Mouse (Mus musculus) lung, embryonic 15.5 days (tissue): Measurements from ENCODE around the gene Gstp3. TPM values are rescaled to one million over a fixed set of nuclear protein-coding genes. Genes with fewer than 3 reads are reported as not detected.
"Not testable (repeated sequence)": the region's sequence is repeated elsewhere in the genome, so short reads cannot be mapped to it uniquely, and the experiment has no call there.

Source experiments
- ATAC-seq: fragments of 200-750 bp; cut with Nextera tagmentation; 2 replicates; pipeline ENCODE4 v1.8.0; 2017; ENCODE audit warnings: moderate number of reproducible peaks, borderline replicate concordance; ENCODE audit not compliant: low FRiP score, low TSS enrichment; ENCODE audit errors: extremely low read depth
- H3K27ac ChIP-seq: fragments of 300-500 bp; sonication (generic); 2 replicates; pipeline ENCODE4 v1.5.1; 2015; ENCODE audit warnings: moderate library complexity, mild to moderate bottlenecking, inconsistent platforms
- H3K27me3 ChIP-seq: fragments of 300-500 bp; sonication (generic); 2 replicates; pipeline ENCODE4 v1.6.1; 2015; ENCODE audit warnings: inconsistent platforms
- H3K36me3 ChIP-seq: fragments of 300-500 bp; sonication (generic); 2 replicates; pipeline ENCODE4 v1.6.1; 2015; ENCODE audit warnings: inconsistent platforms
- H3K4me1 ChIP-seq: fragments of 300-500 bp; sonication (generic); 2 replicates; pipeline ENCODE4 v1.6.1; 2015; ENCODE audit warnings: inconsistent platforms
- H3K4me2 ChIP-seq: fragments of 300-500 bp; sonication (generic); 2 replicates; pipeline ENCODE4 v1.6.1; 2015; ENCODE audit warnings: inconsistent platforms, mild to moderate bottlenecking, moderate library complexity
- H3K4me3 ChIP-seq: fragments of 300-500 bp; sonication (generic); 2 replicates; pipeline ENCODE4 v1.5.1; 2015; ENCODE audit warnings: mild to moderate bottlenecking, inconsistent platforms
- H3K9ac ChIP-seq: fragments of 300-500 bp; sonication (generic); 2 replicates; pipeline ENCODE4 v1.6.1; 2015; ENCODE audit warnings: inconsistent platforms
- H3K9me3 ChIP-seq: fragments of 300-500 bp; sonication (generic); 2 replicates; pipeline ENCODE4 v1.6.1; 2016; ENCODE audit warnings: inconsistent platforms
- WGBS: fragments of 180-500 bp; shearing (Covaris S2); methylation state at CpG from one replicate; pipeline ENCODE4 v1.1.7; 2015; 5-methylcytosine and 5-hydroxymethylcytosine counted together
- polyA plus RNA-seq: library from polyadenylated mRNA; unstranded; fragments of >200 nt; fragmentation: Nextera tagmentation; extraction: Ambion mirVana; gene quantifications from 2 replicates; pipeline ENCODE4 v1.2.1, GENCODE M21; 2015

Gene Gstp3
- polyA plus RNA-seq, 1 experiment from 2014 or later, result 0.22 TPM

GRCm38 (mm10) chr19:4049069-4049468, 10.3 kb downstream of the Gstp3 start:
- H3K4me3 ChIP-seq, H3K4me2 ChIP-seq, H3K4me1 ChIP-seq, H3K36me3 ChIP-seq, ATAC-seq, H3K9me3 ChIP-seq, H3K27me3 ChIP-seq, H3K27ac ChIP-seq, H3K9ac ChIP-seq: not testable (repeated sequence)
- 73% methylated on average over 5 of the region's 5 CpGs for WGBS

GRCm38 (mm10) chr19:4047859-4048258, 11.5 kb downstream of the Gstp3 start:
- no peak for ATAC-seq
- Histone ChIP-seq H3K27ac (no peak overlapping the region), H3K4me1 (peaks cover 10% of the 10 kb centered on the region), H3K36me3 (no peaks in the 10 kb centered on the region), H3K4me2 (no peak overlapping the region), H3K27me3 (no peaks in the 10 kb centered on the region), H3K4me3 (no peak overlapping the region), H3K9me3 (no peaks in the 10 kb centered on the region), H3K9ac (no peak overlapping the region)
- WGBS, result 13% methylated on average over 4 of the region's 4 CpGs

GRCm38 (mm10) chr19:4046866-4047254, 12.5 kb downstream of the Gstp3 start:
- H3K4me1 ChIP-seq, result peaks cover 10% of the 10 kb centered on the region
- H3K9ac ChIP-seq, result no peak overlapping the region
- ATAC-seq, result no peak

GRCm38 (mm10) chr19:4045966-4046865, 13.2 kb downstream of the Gstp3 start, which contains the start of gene Gstp2:
Gene Gstp2 (minus strand): TSS chr19:4046023.
- H3K4me1 ChIP-seq, result peaks cover 10% of the 10 kb centered on the region
- no peak within 1 kb of the TSS for H3K4me3 ChIP-seq
- no peak within 1 kb of the TSS for H3K9ac ChIP-seq
- 23% methylated on average over 16 of the region's 16 CpGs for WGBS
- H3K36me3 ChIP-seq, result no peaks in the 10 kb centered on the region
- peak within 1 kb of the TSS; percentile 43 for H3K4me2 ChIP-seq
- ATAC-seq, result peak; percentile 53; the same call in 1 of the 2 replicates
- no peaks in the 10 kb centered on the region for H3K27me3 ChIP-seq
- H3K27ac ChIP-seq, result peak within 1 kb of the TSS; percentile 53
- H3K9me3 ChIP-seq, result no peaks in the 10 kb centered on the region

More at GRCm38 (mm10) chr19:4046866-4047254, 12.5 kb downstream of the Gstp3 start:
- Histone ChIP-seq H3K27me3 (no peaks in the 10 kb centered on the region), H3K9me3 (no peaks in the 10 kb centered on the region), H3K36me3 (no peaks in the 10 kb centered on the region), H3K4me2 (no peak overlapping the region), H3K4me3 (no peak overlapping the region), H3K27ac (no peak overlapping the region)
- WGBS, result 68% methylated on average over 8 of the region's 8 CpGs

GRCm38 (mm10) chr19:4044109-4044508, 15.3 kb downstream of the Gstp3 start:
- H3K4me1 ChIP-seq, ATAC-seq, H3K36me3 ChIP-seq, H3K9ac ChIP-seq, H3K4me3 ChIP-seq, H3K9me3 ChIP-seq, H3K4me2 ChIP-seq, H3K27me3 ChIP-seq, H3K27ac ChIP-seq: not testable (repeated sequence)
- 80% methylated on average over 5 of the region's 5 CpGs for WGBS

- no peak overlapping the region for H3K4me3 ChIP-seq
- H3K27me3 ChIP-seq, result no peaks in the 10 kb centered on the region
- peaks cover 10% of the 10 kb centered on the region for H3K4me1 ChIP-seq
- 62% methylated on average over 14 of the region's 14 CpGs for WGBS
- no peak overlapping the region for H3K27ac ChIP-seq
- ATAC-seq, result no peak
- H3K36me3 ChIP-seq, result no peaks in the 10 kb centered on the region
- no peak overlapping the region for H3K9ac ChIP-seq
- no peak overlapping the region for H3K4me2 ChIP-seq
- no peaks in the 10 kb centered on the region for H3K9me3 ChIP-seq
Observed at GRCm38 (mm10) chr19:4042124-4042523, 17.2 kb downstream of the Gstp3 start.

GRCm38 (mm10) chr19:4041500-4041899, 17.9 kb downstream of the Gstp3 start:
- not testable (repeated sequence) for H3K36me3 ChIP-seq, H3K4me2 ChIP-seq, H3K9me3 ChIP-seq, H3K27me3 ChIP-seq, ATAC-seq, H3K9ac ChIP-seq, H3K4me3 ChIP-seq, H3K27ac ChIP-seq
- 84% methylated on average over 3 of the region's 4 CpGs for WGBS
- H3K4me1 ChIP-seq, result peaks cover 12% of the 10 kb centered on the region

- not testable (repeated sequence) for H3K9ac ChIP-seq, ATAC-seq
- 77% methylated on average over 5 of the region's 5 CpGs for WGBS
Observed at GRCm38 (mm10) chr19:4040941-4041340, 18.4 kb downstream of the Gstp3 start.

GRCm38 (mm10) chr19:4037788-4038232, 21.6 kb downstream of the Gstp3 start, which contains the start of gene Gstp1:
Gene Gstp1 (minus strand): TSS chr19:4037985.
- WGBS, result under 1% methylated on average over 26 of the region's 26 CpGs
- no peaks in the 10 kb centered on the region for H3K9me3 ChIP-seq
- H3K27ac ChIP-seq, result peak within 1 kb of the TSS; percentile 77
- peak within 1 kb of the TSS; percentile 63 for H3K4me3 ChIP-seq
- H3K4me2 ChIP-seq, result peak within 1 kb of the TSS; percentile 74
- H3K27me3 ChIP-seq, result no peaks in the 10 kb centered on the region
- peaks cover 4% of the 10 kb centered on the region; the same call in 1 of the 2 replicates for H3K4me1 ChIP-seq
- peaks cover 6% of the 10 kb centered on the region; the same call in 1 of the 2 replicates for H3K36me3 ChIP-seq
- peak within 1 kb of the TSS; percentile 59 for H3K9ac ChIP-seq
- peak; percentile 90; the same call in 1 of the 2 replicates for ATAC-seq

More at GRCm38 (mm10) chr19:4040941-4041340, 18.4 kb downstream of the Gstp3 start:
- H3K27ac ChIP-seq, H3K9me3 ChIP-seq, H3K4me3 ChIP-seq, H3K4me2 ChIP-seq, H3K36me3 ChIP-seq, H3K27me3 ChIP-seq, H3K4me1 ChIP-seq: not testable (repeated sequence)

GRCm38 (mm10) chr19:4037154-4037787, 22.1 kb downstream of the Gstp3 start:
- peak overlapping the region; percentile 77 for H3K27ac ChIP-seq
- WGBS, result 23% methylated on average over 7 of the region's 8 CpGs
- H3K36me3 ChIP-seq, H3K27me3 ChIP-seq, H3K9me3 ChIP-seq, H3K4me1 ChIP-seq: not testable (repeated sequence)
- peak overlapping the region; percentile 63 for H3K4me3 ChIP-seq
- H3K9ac ChIP-seq, result peak overlapping the region; percentile 59
- peak; percentile 56 for ATAC-seq
- H3K4me2 ChIP-seq, result peak overlapping the region; percentile 74

- no peak overlapping the region for H3K4me3 ChIP-seq
- no peaks in the 10 kb centered on the region for H3K27me3 ChIP-seq
- H3K4me1 ChIP-seq, result peaks cover 4% of the 10 kb centered on the region; the same call in 1 of the 2 replicates
- 68% methylated on average over 12 of the region's 12 CpGs for WGBS
- peak overlapping the region; percentile 23; the same call in 1 of the 2 replicates for H3K4me2 ChIP-seq
- H3K9me3 ChIP-seq, result no peaks in the 10 kb centered on the region
- no peak overlapping the region for H3K9ac ChIP-seq
- peaks cover 6% of the 10 kb centered on the region; the same call in 1 of the 2 replicates for H3K36me3 ChIP-seq
- no peak overlapping the region for H3K27ac ChIP-seq
- ATAC-seq, result no peak
Observed at GRCm38 (mm10) chr19:4036327-4037045, 22.9 kb downstream of the Gstp3 start.
